Mouse (Mus musculus): ENCODE results near the gene Foxo4. TPM values are rescaled to one million over a fixed set of nuclear protein-coding genes. Genes with fewer than 3 reads are reported as not detected.
A peak's percentile ranks its signal among the peaks of the same experiment; 100 is the strongest.

Gene Foxo4
- polyA plus RNA-seq, 1 experiment from 2014 or later: 0.79 TPM

DNA sequence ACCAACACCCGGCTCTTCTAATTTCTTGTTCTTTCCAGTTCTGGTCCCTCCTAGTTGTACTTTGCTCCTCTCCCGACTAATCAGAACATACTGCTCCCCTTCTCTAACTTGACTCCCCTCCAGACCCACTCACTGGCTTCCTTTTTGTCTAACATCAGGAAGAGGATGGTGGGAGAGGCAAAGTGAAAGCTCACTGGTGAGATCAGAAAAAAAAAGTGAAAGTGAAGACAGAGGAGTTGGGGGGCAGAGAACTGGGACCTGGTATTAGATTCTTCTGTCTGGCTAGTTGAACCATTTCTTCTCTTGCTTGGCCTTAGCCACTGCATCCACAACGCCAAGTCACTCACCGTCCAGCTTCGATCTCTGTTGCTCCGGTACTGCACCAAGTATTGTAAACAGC, 12.3 kb downstream of the Foxo4 start:
- no peaks in the 10 kb centered on the region for H3K27me3 ChIP-seq (ENCODE audit: control insufficient read depth, insufficient read depth, low read length)
- H3K9ac ChIP-seq (replicated peaks; ENCODE audit: low read length): no peak overlapping the region
- no peak overlapping the region for H3K4me2 ChIP-seq (ENCODE audit: low read length)
- 97% methylated on average over 6 of the region's 6 CpGs for WGBS
- H3K36me3 ChIP-seq (ENCODE audit: control insufficient read depth, insufficient read depth, low read length): no peaks in the 10 kb centered on the region
- H3K4me3 ChIP-seq (replicated peaks; ENCODE audit: low read depth, low read length): no peak overlapping the region
- no peak overlapping the region for H3K27ac ChIP-seq (replicated peaks; ENCODE audit: low read depth, low read length)
- ATAC-seq (ENCODE audit: low FRiP score, low TSS enrichment): no peak
- H3K9me3 ChIP-seq (ENCODE audit: control insufficient read depth, low read length): no peaks in the 10 kb centered on the region
- no peak for DNase-seq
- no peaks in the 10 kb centered on the region for H3K4me1 ChIP-seq (ENCODE audit: control insufficient read depth, insufficient read depth, low read length)

DNA sequence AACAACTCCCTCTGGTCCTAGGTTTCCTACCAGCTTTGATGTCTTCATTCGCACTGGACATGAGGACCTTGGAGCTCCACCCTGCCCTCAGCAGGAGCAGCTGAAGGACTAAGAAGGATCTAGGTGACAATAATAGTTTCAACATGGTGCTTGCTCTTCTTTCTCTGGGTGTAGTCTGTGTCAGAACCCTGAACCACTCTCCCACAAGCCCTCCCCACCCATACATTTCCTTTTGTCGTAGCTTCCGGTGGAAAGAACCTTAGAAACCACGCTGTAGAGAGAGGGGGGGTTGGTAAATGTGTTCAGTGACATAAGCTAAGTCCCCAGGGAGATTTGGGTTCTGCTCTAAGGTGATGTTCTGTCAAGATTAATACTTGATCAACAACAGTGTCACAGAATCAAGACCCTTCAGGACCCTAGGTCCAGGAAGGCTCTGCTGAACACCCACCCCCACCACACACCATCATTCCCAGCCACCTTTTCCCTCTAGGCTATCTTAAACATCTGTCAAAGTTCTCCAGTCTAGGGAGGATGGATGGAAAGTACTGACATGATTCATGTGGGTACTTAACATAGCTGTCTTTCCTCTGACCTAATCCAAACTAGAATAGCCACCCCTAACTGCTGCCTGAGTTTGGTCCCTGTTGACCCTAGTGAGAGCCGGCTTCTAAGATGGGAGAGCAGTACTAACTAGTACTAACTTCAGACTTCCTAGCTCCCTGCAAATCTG, 13.9 kb downstream of the Foxo4 start, which contains the start of gene Il2rg:
Gene Il2rg (minus strand): TSS at position 231 of the 730 bp plus-strand sequence.
- WGBS: 76% methylated on average over 5 of the region's 5 CpGs
- Histone ChIP-seq H3K27ac (replicated peaks; ENCODE audit: low read depth, low read length) (no peak within 1 kb of the TSS), H3K4me1 (ENCODE audit: control insufficient read depth, insufficient read depth, low read length) (no peaks in the 10 kb centered on the region), H3K27me3 (ENCODE audit: control insufficient read depth, insufficient read depth, low read length) (no peaks in the 10 kb centered on the region), H3K36me3 (ENCODE audit: control insufficient read depth, insufficient read depth, low read length) (no peaks in the 10 kb centered on the region), H3K4me2 (ENCODE audit: low read length) (no peak within 1 kb of the TSS), H3K9ac (replicated peaks; ENCODE audit: low read length) (no peak within 1 kb of the TSS), H3K4me3 (replicated peaks; ENCODE audit: low read depth, low read length) (no peak within 1 kb of the TSS), H3K9me3 (ENCODE audit: control insufficient read depth, low read length) (no peaks in the 10 kb centered on the region)
- ATAC-seq (ENCODE audit: low FRiP score, low TSS enrichment): no peak
- DNase-seq: no peak

DNA sequence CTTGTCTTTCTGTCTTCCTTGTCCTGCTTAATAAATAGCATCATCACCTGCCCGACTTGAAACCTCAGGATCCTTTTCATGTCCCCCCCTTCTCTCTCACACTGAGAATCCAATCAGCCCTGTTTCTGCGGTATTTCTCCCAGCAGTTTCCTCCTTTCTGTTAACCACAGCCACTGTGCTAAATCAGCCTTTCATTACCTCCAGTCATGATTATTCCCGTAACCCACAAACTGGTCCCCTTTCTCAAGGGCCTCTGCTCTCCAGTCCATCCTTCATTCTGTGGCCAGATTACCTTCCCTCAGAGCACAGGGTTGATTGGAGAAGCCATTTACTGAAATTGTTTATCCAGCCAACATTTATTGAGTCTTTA, 14.4 kb downstream of the Foxo4 start, which contains the start of gene Gm20489:
Gene Gm20489 (minus strand): TSS at position 269 of the 370 bp plus-strand sequence.
- Histone ChIP-seq H3K27ac (replicated peaks; ENCODE audit: low read depth, low read length) (no peak within 1 kb of the TSS), H3K4me2 (ENCODE audit: low read length) (no peak within 1 kb of the TSS), H3K27me3 (ENCODE audit: control insufficient read depth, insufficient read depth, low read length) (no peaks in the 10 kb centered on the region), H3K9ac (replicated peaks; ENCODE audit: low read length) (no peak within 1 kb of the TSS), H3K9me3 (ENCODE audit: control insufficient read depth, low read length) (no peaks in the 10 kb centered on the region), H3K36me3 (ENCODE audit: control insufficient read depth, insufficient read depth, low read length) (no peaks in the 10 kb centered on the region), H3K4me3 (replicated peaks; ENCODE audit: low read depth, low read length) (no peak within 1 kb of the TSS), H3K4me1 (ENCODE audit: control insufficient read depth, insufficient read depth, low read length) (no peaks in the 10 kb centered on the region)
- DNase-seq (no peak), ATAC-seq (ENCODE audit: low FRiP score, low TSS enrichment) (no peak)
- 59% methylated on average over 3 of the region's 3 CpGs for WGBS

DNA sequence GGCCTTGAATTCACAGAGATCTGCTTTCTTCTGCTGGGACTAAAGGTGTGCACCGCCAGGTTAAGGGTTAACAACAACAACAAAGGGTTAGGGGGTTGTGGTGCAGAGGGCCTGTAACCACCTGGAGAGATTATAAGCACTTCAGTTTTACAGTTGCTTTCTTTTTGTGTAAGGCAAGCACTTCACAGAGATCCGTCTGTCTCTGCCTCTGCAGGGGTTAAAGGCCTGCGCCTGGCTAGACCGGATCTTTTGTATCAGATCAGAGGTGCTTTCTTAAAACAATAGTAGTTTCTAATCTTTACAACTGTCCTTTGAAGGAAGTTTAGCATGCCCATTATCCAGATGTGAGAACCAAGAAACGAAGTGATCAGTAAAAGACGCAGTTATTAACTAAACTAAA, 19.1 kb downstream of the Foxo4 start:
- Histone ChIP-seq H3K9ac (replicated peaks; ENCODE audit: low read length) (no peak overlapping the region), H3K4me3 (replicated peaks; ENCODE audit: low read depth, low read length) (peak overlapping the region; percentile 52), H3K4me1 (ENCODE audit: control insufficient read depth, insufficient read depth, low read length) (no peaks in the 10 kb centered on the region), H3K9me3 (ENCODE audit: control insufficient read depth, low read length) (no peaks in the 10 kb centered on the region), H3K27ac (replicated peaks; ENCODE audit: low read depth, low read length) (peak overlapping the region; percentile 72), H3K36me3 (ENCODE audit: control insufficient read depth, insufficient read depth, low read length) (peaks cover 7% of the 10 kb centered on the region; the same call in 1 of the 2 replicates), H3K4me2 (ENCODE audit: low read length) (peak overlapping the region; percentile 55), H3K27me3 (ENCODE audit: control insufficient read depth, insufficient read depth, low read length) (no peaks in the 10 kb centered on the region)
- 22% methylated on average over 6 of the region's 6 CpGs for WGBS
- ATAC-seq (ENCODE audit: low FRiP score, low TSS enrichment): no peak
- DNase-seq: no peak

DNA sequence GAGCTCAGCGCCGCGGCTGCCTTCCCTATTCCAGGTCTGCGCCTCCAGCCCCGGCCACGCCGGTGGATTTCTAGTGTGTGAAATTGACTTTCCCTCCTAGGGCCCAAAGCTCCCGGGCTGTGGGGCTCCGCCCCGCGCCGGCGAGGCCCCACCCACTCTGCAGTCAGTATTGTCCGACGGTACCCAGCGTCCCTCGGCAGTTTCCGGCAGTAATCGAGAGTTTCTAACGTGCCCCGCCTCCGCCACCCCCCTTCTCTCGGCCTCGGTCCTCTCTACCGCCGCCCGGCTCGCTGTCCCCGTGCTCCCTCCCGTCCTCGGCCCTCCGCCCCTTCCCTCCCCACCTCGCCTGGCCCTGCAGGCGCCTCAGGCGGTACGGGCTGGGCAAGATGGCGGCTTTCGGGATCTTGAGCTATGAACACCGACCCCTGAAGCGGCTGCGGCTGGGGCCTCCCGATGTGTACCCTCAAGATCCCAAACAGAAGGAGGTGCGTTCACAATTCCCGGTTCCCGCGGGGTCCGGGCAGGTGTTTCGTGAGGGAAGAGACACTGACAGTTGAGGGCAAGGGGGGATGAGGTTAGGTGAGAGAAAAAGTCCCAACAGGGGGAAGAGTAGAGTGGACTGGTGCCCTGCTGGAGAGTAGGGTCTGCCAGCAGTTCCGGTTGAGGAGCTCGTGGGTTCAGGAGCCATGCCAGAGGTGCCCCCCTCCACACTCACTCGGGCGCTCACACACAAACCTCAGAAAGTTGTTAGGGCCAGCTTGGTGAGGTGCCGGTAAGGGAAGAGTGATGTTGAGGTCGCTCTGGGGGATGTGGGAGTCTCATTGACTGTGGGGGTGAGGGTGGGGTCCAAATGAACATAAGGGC, 19.8 kb downstream of the Foxo4 start, which contains the start of gene Med12:
Gene Med12 (plus strand): TSS at position 156 of the 864 bp plus-strand sequence.
- 24% methylated on average over 54 of the region's 54 CpGs for WGBS
- H3K9me3 ChIP-seq (ENCODE audit: control insufficient read depth, low read length): no peaks in the 10 kb centered on the region
- no peaks in the 10 kb centered on the region for H3K27me3 ChIP-seq (ENCODE audit: control insufficient read depth, insufficient read depth, low read length)
- no peaks in the 10 kb centered on the region for H3K4me1 ChIP-seq (ENCODE audit: control insufficient read depth, insufficient read depth, low read length)
- peak within 1 kb of the TSS; percentile 52 for H3K4me3 ChIP-seq (replicated peaks; ENCODE audit: low read depth, low read length)
- H3K9ac ChIP-seq (replicated peaks; ENCODE audit: low read length): peak within 1 kb of the TSS; percentile 59
- ATAC-seq (ENCODE audit: low FRiP score, low TSS enrichment): peak; percentile 96
- H3K27ac ChIP-seq (replicated peaks; ENCODE audit: low read depth, low read length): peak within 1 kb of the TSS; percentile 72
- H3K4me2 ChIP-seq (ENCODE audit: low read length): peak within 1 kb of the TSS; percentile 55
- H3K36me3 ChIP-seq (ENCODE audit: control insufficient read depth, insufficient read depth, low read length): peaks cover 8% of the 10 kb centered on the region
- peak; percentile 91 for DNase-seq

DNA sequence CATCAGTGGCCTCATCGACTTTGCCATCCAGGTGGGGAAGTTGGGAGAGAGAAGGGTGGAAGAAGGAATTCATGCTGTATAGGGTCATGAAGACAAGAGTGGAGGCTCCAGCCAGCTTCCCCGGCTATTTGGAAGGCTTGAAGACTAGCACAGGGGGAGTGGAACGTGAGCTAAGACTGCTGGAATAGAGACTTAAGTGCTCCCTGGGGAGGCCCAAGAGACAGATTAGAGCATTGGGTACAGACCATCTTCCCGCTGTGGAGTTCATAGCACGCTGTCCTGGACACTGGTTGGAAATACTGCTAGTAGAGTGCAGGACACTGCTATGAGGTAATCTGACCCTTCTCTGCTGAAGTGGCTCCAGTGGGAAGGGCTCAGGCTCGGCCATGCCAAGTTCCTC, 28.5 kb downstream of the Foxo4 start:
- DNase-seq (no peak), ATAC-seq (ENCODE audit: low FRiP score, low TSS enrichment) (no peak)
- 87% methylated on average over 6 of the region's 6 CpGs for WGBS
- Histone ChIP-seq H3K27me3 (ENCODE audit: control insufficient read depth, insufficient read depth, low read length) (no peaks in the 10 kb centered on the region), H3K27ac (replicated peaks; ENCODE audit: low read depth, low read length) (no peak overlapping the region), H3K4me3 (replicated peaks; ENCODE audit: low read depth, low read length) (no peak overlapping the region), H3K4me1 (ENCODE audit: control insufficient read depth, insufficient read depth, low read length) (no peaks in the 10 kb centered on the region), H3K36me3 (ENCODE audit: control insufficient read depth, insufficient read depth, low read length) (peaks cover 66% of the 10 kb centered on the region), H3K9ac (replicated peaks; ENCODE audit: low read length) (no peak overlapping the region), H3K4me2 (ENCODE audit: low read length) (no peak overlapping the region), H3K9me3 (ENCODE audit: control insufficient read depth, low read length) (no peaks in the 10 kb centered on the region)

DNA sequence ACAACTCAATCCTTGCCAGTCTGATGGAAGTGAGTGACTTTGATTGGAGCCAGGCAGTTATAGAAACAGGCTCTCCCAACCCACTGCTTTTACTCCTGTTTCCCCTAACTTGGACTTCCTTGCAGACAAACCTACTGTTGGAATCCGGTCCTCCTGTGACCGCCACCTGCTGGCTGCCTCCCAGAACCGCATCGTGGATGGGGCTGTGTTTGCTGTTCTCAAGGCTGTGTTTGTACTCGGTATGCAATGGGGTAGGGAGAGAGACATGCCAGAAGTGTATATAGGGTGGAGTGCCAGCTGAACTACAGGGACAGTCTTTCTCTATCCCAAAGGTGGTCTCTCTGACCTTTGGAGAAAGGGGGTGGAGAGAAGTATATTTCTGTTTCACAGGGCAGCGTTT, 31.2 kb downstream of the Foxo4 start:
- Histone ChIP-seq H3K27me3 (ENCODE audit: control insufficient read depth, insufficient read depth, low read length) (no peaks in the 10 kb centered on the region), H3K4me3 (replicated peaks; ENCODE audit: low read depth, low read length) (no peak overlapping the region), H3K9ac (replicated peaks; ENCODE audit: low read length) (no peak overlapping the region), H3K36me3 (ENCODE audit: control insufficient read depth, insufficient read depth, low read length) (peaks cover 82% of the 10 kb centered on the region), H3K4me2 (ENCODE audit: low read length) (no peak overlapping the region), H3K9me3 (ENCODE audit: control insufficient read depth, low read length) (no peaks in the 10 kb centered on the region), H3K27ac (replicated peaks; ENCODE audit: low read depth, low read length) (no peak overlapping the region), H3K4me1 (ENCODE audit: control insufficient read depth, insufficient read depth, low read length) (no peaks in the 10 kb centered on the region)
- peak; percentile 75 for DNase-seq
- no peak; the same call in 1 of the 2 replicates for ATAC-seq (ENCODE audit: low FRiP score, low TSS enrichment)
- 27% methylated on average over 6 of the region's 6 CpGs for WGBS

DNA sequence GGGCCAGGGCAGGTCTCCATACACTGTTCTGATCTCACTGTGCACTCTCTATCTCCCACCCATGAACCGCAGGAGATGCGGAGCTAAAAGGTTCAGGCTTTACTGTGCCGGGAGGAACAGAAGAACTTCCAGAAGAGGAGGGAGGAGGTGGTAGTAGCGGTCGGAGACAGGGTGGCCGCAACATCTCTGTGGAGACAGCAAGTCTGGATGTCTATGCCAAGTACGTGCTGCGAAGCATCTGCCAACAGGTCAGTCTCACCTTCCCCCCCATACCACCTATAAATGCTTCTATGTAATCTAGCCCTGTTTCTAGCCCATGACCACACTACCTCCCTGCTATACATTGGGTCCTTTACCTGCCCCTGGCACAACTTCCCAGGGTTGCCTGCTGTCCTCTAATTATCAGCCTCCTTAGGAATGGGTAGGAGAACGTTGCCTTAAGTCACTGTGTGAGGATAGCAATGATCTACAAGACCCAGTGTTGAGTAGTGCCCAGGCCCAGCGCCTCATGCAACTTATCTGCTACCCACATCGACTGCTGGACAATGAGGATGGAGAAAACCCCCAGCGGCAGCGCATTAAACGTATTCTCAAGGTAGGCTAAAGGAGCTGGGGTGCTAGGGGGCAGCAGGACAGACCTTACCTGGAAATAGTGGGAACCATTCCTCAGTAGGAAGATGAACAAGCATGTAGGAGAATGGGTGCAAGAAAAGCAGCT, 31.8 kb downstream of the Foxo4 start:
- Histone ChIP-seq H3K4me3 (replicated peaks; ENCODE audit: low read depth, low read length) (no peak overlapping the region), H3K9ac (replicated peaks; ENCODE audit: low read length) (no peak overlapping the region), H3K4me2 (ENCODE audit: low read length) (no peak overlapping the region), H3K36me3 (ENCODE audit: control insufficient read depth, insufficient read depth, low read length) (peaks cover 76% of the 10 kb centered on the region), H3K9me3 (ENCODE audit: control insufficient read depth, low read length) (no peaks in the 10 kb centered on the region), H3K27me3 (ENCODE audit: control insufficient read depth, insufficient read depth, low read length) (no peaks in the 10 kb centered on the region), H3K27ac (replicated peaks; ENCODE audit: low read depth, low read length) (no peak overlapping the region), H3K4me1 (ENCODE audit: control insufficient read depth, insufficient read depth, low read length) (no peaks in the 10 kb centered on the region)
- WGBS: 90% methylated on average over 14 of the region's 14 CpGs
- DNase-seq (no peak), ATAC-seq (ENCODE audit: low FRiP score, low TSS enrichment) (no peak; the same call in 1 of the 2 replicates)

Measured in midbrain, embryonic 14.5 days (tissue).